Mouse (Mus musculus): ENCODE measurements around the gene Olfr714. TPM values are rescaled to one million over a fixed set of nuclear protein-coding genes. Genes with fewer than 3 reads are reported as not detected.
"Not testable (repeated sequence)": the region's sequence is repeated elsewhere in the genome, so short reads cannot be mapped to it uniquely, and the experiment has no call there.

The Olfr714 gene
- total RNA-seq (2022): not detected

DNA sequence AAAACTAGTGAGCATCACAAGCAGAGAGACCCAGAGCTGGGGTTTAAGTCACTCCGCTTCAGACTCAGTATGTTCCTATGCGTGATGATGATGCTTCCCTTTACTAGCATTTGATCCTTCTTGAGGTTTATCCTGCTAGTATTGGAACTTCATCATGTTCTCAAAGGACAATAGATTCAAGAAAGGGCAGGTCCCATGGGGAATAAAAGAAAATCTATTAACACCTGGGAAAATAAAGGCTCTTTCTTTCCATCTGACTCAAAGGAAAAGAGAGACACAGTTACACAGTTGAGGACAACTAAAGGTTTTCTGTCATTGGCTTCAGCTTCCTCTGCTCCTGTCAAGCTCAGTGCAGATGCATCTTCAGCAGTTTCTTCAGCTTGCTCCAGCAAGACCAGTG lies at the start of gene Olfr714:
Gene Olfr714, plus strand, starts transcription at position 301 of the 400 bp plus-strand sequence.
- DNase-seq (ENCODE audit: low spot score): no peak

DNA sequence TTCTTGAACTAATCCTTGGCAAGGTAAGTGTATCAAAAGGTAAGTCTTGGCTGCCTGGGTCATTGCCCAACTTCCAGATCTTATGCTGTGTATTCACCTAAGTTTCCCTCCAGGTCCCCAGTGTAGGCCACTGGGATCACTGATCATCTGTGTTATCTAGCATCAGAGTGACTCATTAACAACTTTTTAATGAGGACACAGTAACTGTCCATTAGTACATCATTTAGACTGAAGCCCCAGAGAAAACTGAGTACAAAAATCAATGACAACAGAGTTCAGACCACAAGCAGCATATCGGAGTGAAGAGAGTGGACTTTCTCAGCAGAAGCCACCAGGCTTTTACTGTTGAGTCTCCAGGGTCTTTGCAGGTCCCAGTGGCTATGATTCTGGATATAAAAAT lies 39.9 kb upstream of the Olfr714 start, which contains the start of gene Olfr713:
Gene Olfr713, plus strand, starts transcription at position 301 of the 400 bp plus-strand sequence.
- DNase-seq (ENCODE audit: low spot score): no peak

DNA sequence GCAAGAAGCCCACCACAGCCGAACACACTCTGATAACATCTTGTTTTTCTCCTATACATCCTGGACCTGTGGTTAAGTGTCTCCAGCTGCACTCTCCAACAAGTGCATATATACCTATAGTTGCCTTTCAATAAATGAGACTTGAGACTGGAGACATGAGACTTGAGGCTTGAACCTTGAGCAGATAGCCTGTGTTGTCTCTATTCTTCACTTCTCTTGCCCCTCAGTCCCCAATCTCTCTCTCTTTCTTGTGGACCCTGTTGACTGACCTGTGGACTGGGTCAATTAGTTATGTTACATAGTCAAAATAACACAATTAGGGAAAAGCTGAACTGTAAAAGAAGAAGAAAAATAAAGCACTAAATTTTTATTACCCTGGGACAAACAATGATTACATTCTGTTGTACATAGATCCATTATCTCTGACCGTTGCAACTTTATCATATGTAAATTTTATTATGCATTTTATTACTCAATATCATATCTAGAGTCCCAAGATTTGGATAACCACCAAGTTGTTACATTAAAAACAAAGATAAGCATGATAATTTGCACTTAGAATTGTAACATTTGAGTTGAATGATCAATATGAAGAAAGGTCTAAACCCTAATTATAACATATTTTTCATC lies 30.7 kb upstream of the Olfr714 start:
- DNase-seq (ENCODE audit: low spot score): no peak

DNA sequence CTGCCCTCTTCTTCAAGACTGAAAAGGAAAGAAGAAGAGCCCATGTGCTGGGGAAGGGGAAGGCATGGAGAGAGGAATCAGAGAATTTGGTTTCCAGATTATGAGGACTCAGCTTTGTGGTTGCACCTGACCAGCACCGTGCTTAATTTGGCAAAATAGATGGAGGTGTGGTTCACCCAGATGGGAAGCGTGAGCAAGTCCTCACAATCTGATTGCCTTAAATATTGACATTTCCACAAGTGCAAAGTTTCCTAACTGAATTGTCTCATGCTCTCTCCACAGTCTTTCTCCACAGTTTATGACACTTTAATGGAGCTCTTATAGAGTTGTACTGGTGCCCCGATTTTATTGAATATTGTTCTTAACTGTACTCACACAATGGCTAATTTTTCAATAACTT lies 27.6 kb upstream of the Olfr714 start:
- no peak for DNase-seq (ENCODE audit: low spot score)

DNA sequence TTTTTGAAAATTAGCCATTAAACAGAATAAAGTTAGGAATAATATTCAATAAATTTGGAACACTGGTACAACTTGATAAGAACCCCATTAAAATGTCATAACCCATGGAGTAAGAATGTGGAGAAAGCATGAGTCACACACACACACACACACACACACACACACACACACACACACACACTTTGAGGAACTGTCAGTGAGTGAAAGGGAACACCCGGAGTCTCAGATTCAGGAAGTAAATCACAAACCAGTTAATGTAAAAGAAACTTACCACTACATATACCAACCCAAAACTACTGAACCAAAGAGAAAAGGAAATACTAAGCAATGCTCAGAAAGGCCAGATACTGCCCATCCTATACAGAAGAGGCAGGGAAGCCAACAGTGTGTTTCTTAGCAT lies 26.4 kb upstream of the Olfr714 start:
- DNase-seq (ENCODE audit: low spot score): no peak

DNA sequence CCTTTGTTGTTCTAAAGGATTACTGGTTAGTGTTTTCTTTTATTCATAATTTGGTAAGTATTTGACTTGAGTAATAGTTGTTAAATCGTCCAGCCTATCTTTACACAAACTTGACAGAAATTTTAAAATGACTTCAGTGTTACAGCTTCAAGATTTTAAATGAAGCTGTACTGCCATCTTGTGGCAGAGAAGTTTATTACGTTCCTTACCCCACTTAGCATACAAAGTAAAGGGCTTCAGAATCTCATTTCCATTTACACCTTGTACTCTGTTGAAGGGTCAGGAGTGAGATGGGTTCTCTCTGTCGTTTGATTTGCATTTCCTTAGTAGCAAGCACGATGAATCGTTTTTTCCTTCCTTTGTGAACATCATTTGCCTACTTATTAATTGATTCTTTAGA lies 24.9 kb upstream of the Olfr714 start:
- peak; percentile 40 for DNase-seq (ENCODE audit: low spot score)

DNA sequence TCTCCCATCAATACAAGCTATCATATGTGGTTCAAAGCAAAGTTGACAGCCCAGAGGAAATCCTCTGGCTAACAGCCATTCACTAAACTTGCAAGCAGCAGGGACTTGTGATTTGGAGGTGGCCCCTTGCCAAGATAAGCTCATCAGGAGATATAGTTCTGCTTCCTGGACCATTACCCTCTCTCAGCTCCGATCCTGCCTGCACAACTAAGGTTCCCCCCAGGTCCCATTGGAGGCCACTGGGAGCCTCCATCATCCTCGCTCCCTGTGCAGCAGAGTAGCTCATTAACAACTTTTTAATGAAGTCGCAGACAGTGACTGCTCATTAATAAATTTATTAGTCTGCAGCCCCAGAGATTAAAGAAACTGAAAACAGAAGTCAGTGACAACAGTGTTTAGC lies 23.2 kb upstream of the Olfr714 start:
- no peak for DNase-seq (ENCODE audit: low spot score)

DNA sequence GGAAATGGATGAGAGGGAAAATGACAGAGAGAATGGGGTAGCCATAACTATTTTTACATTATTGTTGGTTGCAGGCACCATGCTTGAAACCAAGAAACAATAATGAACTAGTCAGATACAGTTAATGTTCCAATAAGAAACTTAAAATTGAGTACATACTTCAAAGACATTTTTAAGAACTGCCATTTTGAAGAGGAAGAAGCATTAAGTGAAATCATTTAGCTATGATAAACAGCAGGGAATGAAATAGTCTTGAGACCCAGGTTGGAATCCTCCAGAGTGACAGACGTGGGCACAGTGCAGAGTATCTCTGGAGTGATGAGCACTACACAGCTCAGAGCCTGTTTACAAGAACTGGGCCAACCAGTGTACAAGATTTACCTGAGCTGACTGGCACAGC lies 22.1 kb downstream of the Olfr714 start, which contains the start of gene Olfr17:
Gene Olfr17, plus strand, starts transcription at position 301 of the 400 bp plus-strand sequence.
- DNase-seq (ENCODE audit: low spot score): no peak

DNA sequence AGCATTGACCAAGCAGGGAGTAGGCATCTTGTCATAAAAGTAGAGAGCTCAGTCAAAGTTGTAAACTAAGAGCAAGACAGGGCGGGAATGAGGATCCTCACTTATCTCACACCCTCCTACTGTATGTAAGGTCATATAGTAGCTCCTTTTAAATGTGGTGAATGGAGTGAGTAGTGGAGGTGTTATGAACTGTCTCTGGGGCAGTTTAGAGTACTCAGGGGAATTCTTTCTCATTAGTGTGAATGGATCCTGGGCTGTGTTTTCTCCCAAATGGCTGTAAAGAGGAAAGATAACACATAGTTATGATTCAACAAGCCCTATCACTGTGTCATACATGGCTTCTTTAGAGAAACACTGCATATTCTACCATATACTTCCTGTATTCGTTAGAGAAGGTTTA lies 39.5 kb downstream of the Olfr714 start, which contains the start of gene Olfr715b:
Gene Olfr715b, minus strand, starts transcription at position 101 of the 400 bp plus-strand sequence.
- not testable (repeated sequence) for DNase-seq (ENCODE audit: low spot score)

Other genes with a start within 250 kb of the Olfr714 start
- not detected for gene Olfr702, start 237.1 kb upstream of the Olfr714 start, total RNA-seq (2022)
- gene Olfr703, start 227.6 kb upstream of the Olfr714 start, total RNA-seq (2022): not detected
- gene Olfr704, start 207.8 kb upstream of the Olfr714 start, total RNA-seq (2022): not detected
- not detected for gene Olfr705, start 194.1 kb upstream of the Olfr714 start, total RNA-seq (2022)
- gene Olfr706, start 182.8 kb upstream of the Olfr714 start, total RNA-seq (2022): not detected
- not detected for gene Olfr707, start 169.7 kb upstream of the Olfr714 start, total RNA-seq (2022)
- not detected for gene Olfr1532-ps1, start 163.0 kb upstream of the Olfr714 start, total RNA-seq (2022)
- gene Olfr709-ps1, start 138.8 kb upstream of the Olfr714 start, total RNA-seq (2022): not detected
- gene Olfr710, start 122.7 kb upstream of the Olfr714 start, total RNA-seq (2022): not detected
- not detected for gene Olfr6, start 107.0 kb upstream of the Olfr714 start, total RNA-seq (2022)
- not detected for gene Olfr711, start 95.5 kb upstream of the Olfr714 start, total RNA-seq (2022)
- not detected for gene Olfr2, start 64.9 kb upstream of the Olfr714 start, total RNA-seq (2022)
- gene Olfr713, start 39.8 kb upstream of the Olfr714 start, total RNA-seq (2022): not detected
- not detected for gene Olfr17, start 22.2 kb downstream of the Olfr714 start, total RNA-seq (2022)
- not detected for gene Olfr715b, start 39.4 kb downstream of the Olfr714 start, total RNA-seq (2022)
- not detected for gene Olfr715, start 60.1 kb downstream of the Olfr714 start, total RNA-seq (2022)
- not detected for gene Olfr716, start 67.3 kb downstream of the Olfr714 start, total RNA-seq (2022)
- gene Nlrp14, start 96.0 kb downstream of the Olfr714 start, total RNA-seq (2022): not detected
- not detected for gene Rbmxl2, start 138.5 kb downstream of the Olfr714 start, total RNA-seq (2022)